Mouse (Mus musculus): ENCODE data around the gene Tex36.

The Tex36 gene

DNA sequence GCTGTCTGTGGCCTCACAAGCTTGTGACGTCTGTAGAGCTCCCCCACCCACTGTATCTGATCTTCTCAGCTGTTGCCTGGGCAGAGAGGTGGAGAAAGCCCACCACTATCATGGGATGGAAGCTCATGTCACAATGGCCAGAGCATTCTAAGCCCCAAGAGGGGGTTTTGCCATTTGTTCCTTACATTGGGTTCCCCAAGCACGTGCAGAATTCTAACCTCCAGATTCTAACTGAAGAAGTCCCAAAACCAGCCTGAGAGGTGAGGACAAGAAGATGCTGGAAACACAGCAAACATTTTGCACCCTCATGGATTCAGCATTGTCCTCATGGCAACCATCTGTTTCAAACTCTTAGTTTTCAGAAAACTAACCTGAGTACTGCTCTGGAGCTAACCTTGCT is at the start of gene Tex36:
Tex36 (minus strand) TSS at position 101 of the 400 bp plus-strand sequence.
- DNase-seq (ENCODE audit: low spot score) = no peak

DNA sequence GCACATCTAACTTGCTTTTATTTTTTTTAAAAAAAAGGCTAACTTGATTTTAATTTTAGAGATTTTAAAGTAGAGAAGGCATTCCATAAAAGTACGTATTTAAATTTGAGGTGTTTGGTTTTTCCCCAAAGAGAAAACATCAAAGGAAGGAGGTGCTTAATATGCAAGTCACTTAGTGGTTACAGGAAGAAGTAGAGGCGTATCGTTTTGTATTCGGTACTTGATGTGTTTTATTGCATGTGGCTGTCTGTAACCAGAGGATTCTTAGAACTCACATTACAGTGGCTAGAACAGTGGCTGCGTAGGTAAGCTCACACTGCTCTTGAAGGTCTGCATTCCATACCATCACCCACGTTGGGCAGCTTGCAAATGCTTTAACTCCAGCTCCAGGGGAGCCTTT is 43.8 kb upstream of the Tex36 start:
- no peak for DNase-seq (ENCODE audit: low spot score)

DNA sequence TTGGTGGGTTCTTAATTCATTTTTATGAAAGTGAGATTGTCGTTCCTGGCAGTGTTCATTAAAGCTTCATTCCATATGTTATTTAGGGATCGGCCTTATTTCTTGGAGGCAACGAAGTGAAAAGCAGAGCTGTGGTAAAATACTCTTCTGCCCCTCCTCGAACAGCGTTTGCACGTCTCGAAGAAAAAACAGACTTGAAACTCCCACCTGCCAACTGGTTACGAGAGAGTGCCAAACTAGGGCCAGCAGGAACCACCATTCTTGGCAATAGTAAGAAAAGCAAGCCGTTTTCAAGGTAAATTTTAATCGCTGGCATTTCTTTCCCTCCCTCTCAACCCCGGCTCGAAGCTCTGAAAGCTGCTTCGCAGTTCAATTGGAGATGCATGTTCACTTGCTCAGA is 36.9 kb upstream of the Tex36 start:
- DNase-seq (ENCODE audit: low spot score) = no peak

DNA sequence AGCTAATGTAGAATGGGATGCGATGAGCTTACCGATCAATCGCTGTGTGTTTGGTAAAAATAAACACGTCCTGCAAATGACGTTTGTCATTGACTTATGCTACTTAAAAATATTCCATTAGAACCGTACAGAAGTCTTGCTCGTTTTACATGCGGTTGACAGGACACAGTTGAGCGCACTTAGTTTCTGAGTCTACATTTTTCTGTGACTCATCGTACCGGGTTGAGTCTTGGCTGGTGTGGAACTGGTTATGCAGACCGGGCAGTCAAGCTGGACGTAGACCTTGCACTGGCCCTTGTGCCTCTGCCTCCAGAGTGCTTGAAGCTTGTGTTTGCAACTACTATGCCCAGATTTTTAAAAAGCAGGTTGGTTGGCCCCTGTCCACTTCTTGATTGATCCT is 36.3 kb upstream of the Tex36 start:
- DNase-seq (ENCODE audit: low spot score) = no peak

DNA sequence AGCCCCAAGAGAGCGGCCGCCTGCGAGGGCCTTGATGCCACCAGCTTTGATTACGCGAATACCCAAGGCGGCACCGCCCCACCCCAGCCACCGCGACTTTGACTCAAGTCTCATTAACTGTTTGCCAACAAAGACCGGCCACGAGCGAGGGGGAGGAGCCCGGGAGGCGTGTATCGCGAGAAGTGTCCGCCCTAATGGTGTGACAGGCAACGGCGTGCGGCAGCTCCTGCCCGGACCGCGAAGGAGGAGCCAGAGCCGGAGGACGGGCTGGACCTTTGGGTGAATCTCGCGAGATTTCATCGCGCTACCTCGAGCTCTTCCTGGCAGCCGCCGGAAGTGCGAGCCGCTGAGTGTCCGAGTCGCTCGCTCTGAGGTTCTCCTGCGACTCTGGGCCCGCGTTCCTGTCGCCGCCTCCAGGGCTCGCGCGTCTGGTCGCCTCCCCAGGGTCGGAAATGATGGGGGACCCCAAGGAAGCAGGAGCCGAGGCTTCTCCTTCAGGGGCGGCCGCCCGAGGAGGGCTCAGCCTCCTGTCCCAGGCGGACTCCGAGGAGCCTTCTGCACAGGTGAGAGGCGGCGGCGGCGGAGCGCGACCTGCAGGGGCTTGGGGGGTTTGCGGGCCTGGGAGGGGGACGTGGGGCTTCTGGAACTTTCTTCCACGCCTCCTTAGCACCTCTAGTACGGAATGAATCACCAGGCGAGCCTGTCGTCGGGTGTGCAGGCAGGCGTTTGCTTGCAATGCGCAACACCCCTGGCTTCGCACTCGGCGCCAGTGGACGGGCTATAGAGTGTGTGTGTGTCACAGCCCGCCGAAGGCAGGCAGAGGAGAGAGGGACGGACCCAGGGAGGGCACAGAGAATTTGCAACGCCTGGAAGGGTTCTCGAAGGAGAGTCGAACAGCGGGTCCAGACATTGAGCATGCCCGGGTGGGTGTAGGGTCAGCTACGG is 35.7 kb upstream of the Tex36 start, which contains the start of gene Edrf1:
Edrf1 (plus strand) TSS at position 183 of the 945 bp plus-strand sequence.
- DNase-seq (ENCODE audit: low spot score) = peak; percentile 100

DNA sequence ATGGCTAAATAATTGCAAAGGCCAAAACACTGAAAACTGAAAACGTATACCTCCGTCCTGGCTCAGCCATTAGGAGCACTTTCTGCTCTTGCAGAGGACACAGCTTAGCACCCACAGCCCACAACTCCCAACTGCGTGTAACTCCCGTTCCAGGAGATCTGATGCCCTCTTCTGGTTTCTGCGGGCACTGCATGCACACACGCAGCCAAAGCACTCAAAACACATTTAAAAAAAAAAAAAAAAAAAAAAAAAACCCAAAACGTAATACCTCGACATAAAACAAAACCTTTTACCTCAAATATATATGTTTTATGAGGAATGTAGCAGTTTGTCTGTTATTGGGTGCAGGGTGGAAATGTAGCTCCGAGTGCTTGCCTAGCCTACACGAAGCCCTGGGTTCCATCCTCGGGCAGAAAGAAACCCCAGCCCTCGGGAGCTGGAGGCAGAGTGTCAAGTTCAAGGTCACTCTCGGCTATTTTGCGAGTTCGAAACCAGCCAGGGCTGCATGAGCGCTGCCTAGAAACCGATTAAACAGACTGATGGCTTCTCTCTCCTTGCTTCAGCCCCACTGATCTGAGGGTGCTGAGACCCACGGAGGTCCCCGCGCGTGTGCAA is 34.9 kb upstream of the Tex36 start:
- peak; percentile 91 for DNase-seq (ENCODE audit: low spot score)

DNA sequence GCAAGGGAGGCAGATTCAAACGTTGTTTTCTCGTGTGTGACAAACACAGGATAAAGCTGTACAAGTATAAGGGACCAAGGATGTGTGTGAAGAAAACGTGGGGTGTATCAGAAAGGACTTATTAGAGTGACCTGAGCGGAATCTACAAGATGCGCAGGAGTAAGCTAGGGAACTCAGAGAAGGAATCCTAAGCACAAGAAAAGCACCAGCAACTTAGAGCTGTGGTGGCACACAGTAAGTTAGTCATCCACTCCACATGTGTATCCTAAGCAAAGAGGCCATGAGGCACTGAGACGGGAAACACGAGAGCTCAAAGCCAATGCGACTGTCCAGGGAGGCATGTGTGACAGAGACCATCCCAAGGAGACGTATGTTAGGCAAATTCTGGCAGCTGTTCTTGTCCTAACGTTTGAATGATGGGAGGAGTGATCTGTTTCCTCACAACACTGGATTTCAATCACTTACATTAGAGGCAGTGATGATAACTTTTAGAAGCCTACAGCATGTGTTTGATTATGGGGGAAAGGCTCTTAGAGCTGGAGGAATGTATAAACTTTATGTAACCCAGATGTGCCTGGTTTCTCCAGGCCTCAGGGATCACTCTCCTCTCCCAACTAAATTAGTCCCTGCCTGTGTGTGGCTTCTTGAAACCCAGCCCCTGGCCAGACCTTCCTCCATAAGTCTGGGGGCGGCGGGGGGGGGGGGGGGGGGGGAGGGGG is 33.1 kb upstream of the Tex36 start:
- peak; percentile 56 for DNase-seq (ENCODE audit: low spot score)

DNA sequence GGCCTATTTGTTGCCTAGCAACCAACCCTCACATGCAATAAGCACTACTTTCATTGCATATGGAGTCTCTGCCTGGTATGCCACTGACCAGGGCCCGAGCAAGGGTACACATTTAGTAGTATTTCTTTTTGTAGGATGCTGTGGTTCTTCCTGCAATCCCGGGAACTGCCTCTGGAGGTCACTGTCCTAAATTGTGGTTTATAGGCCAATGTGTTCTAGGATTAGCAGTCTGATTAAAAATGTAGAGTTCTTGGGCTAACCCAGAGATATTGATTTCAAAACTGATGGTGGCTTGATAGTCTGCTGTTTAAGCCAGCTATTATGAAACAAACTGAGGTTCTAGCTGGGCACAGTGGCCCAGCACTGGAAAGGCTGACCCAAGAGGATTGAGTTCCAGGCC is 30.5 kb upstream of the Tex36 start:
- DNase-seq (ENCODE audit: low spot score) = peak; percentile 62

DNA sequence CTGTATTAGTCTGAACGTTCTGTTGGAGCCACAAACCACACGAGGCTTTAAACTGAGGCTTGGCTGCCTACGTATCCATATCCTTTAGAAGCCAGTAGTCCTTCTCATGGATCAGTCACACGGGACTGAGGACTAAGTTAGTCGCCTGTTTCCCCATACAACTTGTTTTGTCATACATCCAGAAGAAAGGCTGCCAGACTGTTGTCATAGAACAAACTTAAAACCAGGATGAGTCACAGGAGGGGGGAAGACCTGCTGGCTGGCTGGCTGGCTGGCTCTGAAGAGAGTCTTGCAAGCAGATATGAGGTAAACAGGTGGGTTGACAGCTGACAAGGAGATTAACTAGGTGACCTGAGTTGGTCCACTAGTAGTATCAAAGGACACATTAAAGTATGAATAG is 28.9 kb upstream of the Tex36 start:
- no peak for DNase-seq (ENCODE audit: low spot score)

DNA sequence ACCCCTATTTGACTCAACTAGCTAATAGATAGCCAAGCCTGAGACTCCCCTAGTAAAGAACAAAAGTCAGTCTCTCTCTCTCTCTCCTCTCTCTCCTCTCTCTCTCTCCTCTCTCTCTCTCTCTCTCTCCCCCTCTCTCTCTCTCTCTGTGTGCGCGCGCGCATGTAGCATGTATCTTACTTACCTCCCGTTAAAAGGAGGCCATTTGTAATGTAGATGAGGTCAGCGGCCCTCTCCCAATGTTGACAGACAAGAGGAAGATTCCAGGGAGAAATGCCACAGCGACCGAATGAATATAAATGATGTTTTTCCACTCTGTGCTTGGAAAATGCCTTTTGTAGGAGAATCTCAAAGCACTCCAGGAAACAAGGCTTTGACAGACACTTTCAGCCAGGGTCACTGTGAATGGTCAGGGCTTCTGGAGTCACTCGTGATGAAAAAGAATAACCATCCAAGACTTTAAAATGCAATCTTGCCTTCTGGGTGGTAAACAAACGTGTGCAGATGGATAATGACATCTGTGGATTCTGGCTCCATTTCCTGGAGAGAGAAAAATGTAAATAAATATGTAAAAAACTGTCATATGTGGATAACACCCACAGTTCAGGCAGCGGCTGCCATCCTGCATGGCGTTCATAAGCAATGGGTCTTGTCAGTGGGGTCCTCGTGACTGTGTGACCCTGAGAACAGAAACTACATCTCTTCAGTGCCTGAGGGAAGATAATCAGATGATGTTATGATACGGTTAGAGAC is 25.4 kb upstream of the Tex36 start:
- DNase-seq (ENCODE audit: low spot score) = peak; percentile 29

DNA sequence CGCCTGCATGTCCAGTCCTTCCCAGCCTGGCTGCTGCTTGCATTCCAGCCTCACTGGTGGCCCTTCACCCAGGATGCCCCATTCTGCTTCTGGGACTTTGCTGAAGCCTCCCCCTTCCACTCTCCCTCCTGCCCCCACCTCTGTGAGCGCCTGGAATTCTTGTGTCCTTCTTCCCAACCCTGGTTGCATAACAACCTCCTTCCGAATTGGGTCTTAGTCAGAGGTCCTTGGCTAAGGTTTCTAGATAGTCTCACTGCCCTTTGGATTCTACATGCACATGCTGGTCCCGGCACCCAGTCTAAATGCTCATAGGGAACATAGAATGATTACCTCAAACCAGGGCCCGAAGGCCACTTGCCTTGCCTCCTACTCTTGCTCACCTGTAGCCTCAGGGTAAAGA is 21.3 kb upstream of the Tex36 start:
- DNase-seq (ENCODE audit: low spot score) = no peak

DNA sequence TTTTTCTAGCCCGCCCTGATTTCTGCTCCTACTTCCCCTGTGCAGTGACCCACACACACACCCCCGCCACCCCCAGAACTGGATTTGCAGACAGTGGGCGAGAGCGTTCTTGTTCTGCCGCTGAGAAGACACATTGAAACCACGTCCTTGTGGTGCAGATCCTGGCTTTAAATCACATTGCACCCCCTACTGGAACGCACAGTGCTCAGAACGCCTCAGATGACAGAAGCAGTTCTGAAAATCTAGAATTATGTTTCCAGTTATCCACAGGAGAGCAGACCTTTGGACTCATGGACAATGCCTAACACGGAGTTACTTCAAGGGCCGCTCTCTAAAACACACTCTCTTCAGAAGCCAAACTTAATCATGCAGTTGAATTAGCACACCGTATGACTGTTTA is 18.8 kb upstream of the Tex36 start:
- DNase-seq (ENCODE audit: low spot score) = peak; percentile 64

DNA sequence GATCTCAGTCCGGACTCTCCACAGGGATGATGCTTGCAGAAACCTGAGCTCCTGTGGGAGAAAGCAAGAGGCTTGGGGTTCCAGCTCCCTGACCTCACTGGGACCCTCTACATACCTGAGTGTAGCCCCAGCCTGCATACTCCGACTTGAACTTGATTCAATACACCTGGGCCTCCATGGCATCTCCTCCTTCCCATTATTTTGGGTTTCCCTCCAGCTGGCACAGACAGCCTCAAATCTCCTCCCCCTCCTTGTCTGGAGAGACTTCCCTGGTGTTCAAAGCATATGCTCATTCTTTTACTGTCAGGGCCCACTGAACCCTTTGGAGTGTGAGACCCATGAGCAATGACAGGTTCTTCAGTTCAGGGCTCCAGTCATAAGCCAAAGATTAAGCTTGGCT is 11.0 kb upstream of the Tex36 start:
- DNase-seq (ENCODE audit: low spot score) = no peak

DNA sequence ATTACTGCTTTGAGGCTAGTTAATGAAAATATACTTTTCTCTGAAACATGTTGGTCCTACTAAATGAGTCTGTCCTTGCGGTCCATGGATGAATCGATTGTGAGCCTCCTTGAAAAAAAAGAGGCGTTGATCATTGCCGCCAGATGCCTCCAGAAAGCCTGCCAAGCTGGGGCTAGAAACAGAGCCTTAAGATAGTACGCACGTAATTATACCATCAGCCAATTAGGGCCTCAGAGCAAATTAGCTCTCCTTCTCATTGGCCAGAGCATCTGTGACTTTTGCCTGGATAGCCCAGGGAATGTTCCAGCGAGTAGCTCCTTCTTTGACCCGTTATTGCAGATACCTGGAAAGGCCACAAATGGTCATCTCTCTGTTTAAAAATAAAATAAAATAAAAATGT is 7.6 kb upstream of the Tex36 start:
- no peak for DNase-seq (ENCODE audit: low spot score)

DNA sequence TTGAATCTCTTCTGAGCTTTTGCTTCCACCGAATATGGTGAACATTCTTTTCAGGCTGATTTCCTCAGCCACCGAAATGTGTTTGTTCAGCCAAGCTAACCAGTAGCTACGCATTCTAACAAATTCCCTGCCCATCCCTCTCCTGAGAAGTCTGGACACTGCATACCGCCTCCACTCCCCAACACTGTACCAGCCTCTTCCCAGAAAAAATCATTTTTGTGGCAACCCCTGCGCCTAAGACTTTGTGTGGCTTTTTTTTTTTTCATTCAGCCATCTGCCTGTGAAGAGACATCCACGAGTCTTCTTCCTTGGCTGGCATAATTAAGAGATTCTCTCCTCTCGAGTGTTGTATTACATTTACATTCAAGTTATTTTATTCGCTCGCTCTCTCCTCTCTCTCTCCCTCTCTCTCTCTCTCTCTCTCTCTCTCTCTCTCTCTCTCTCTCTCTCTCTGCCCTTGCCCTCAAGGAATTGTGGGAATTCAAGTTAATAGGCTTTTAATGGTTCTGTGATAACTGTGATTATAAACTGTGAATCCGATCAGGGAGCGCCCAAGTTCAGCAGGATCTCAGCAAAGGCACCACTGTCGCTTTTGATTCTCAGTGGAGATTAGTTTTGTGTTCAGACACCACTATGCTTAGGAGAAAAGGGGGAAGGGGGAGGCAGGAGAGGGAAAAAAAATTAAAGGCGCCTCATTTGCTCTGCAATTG is 6.8 kb upstream of the Tex36 start:
- no peak for DNase-seq (ENCODE audit: low spot score)

DNA sequence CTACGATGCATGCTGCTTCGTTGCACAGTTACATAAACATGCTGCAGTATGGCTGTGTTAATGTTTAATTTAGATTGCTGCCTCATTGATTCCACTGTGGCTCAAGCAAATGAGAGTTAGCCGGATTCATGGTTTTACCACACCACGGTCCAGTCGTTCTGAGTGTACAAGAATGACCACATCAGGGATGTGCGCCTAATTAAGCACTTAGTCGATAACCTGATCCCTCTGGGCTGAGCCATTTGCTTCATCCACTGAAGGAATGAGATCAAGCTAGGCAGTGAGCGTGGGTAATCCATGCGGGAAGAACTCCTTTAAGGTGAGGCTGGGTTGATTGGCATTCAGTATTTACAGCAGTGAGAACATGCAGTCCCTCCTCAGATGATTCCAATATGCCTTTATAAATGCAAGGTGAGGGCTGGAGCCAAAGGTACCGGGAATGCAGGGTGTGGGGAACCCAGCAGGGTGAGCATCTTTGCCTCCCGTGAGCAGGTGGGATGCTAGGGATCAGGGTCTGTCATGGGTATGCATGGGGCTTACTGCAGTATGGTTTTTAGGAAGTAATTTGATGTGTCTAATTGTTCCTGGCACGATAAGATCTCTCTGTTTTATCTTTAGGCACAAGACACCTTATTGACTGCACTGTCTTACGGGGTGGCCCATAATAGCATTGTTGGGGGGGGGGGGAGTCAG is 6.1 kb upstream of the Tex36 start:
- no peak for DNase-seq (ENCODE audit: low spot score)

DNA sequence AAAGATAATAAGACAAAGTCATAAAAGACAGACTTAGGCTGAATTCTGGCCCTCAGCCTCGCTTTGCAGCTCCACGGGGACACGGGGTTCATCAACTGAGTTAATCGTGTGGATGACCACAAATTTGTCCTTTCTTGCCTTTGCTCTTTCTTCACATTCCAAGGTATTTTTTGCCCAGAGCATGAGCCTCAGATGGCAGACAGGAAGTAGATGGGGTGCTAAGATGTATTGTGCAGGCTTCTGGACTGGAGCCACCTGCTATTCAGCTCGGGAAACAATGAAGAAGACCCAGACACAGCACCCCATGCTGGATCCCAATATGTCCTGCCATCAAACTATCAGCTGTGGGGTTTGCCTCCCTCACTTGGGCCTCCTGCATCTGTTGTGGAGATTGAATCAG is 5.4 kb upstream of the Tex36 start:
- no peak for DNase-seq (ENCODE audit: low spot score)

DNA sequence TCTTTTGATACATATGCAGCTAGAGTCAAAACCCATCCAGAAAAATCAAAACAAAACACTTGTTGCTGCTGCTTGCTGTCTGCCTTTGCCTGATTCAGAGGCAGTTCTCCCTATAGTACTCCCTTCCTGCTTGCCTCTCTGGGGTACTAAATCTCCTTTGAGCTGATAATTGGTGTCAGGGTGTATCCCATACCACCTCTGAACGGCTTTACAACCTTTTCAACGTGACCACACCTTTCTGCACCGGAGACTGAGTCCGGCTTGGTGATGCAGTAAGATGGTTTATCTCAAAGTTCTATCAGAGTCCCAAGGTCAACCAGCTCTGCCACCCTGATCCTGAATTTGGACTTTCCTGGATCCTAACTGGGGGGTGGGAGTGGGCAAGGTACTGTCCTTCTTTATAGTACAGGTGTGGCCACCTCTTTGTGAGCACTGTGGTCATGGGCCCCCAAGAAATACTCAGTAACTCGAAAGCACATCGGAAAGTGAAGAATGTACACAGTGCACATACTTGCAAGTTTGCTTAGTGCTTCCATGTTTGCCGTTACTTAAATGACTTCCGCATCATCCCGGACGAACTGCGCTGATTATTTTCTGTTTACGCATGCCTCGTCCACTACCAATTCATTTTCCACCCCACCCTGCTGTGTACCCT is 2.6 kb upstream of the Tex36 start:
- DNase-seq (ENCODE audit: low spot score) = no peak

DNA sequence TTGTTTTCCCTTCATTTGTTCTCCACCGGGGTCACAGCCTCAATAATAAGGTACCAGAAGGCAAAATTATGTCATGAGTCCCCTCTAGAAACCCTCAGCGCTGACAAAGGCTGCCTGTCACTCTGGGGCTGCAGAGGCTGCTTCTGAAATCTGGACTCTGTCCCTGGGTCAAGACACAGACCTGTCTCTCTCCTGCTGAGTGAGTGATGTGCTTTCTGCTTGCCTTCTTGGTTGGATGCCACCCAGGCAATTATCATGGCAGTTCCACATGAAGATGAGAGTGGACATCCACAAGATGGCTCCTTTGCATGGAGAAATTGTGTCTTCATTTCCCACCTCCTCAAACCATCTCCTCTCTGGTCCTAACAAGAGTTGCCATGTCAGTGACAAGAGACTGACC is 1.2 kb upstream of the Tex36 start:
- DNase-seq (ENCODE audit: low spot score) = no peak

DNA sequence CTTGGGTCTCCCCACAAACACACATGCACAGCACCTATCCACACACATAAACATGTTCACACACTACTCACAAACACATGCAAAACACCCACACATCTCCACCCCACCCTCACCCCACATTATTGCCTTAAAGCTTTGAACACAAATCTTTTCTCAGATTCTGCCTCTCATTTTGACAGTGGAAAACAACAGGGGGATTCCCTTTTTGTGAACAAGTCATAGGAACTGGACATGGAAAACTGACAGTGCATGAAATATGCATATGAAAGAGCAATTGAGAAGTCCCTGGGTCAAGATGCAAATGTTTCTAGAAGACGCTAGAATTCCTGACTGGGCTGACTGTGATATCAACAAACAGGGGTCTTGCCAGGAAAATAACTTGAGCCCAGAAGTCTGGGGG is 1.4 kb downstream of the Tex36 start:
- no peak for DNase-seq (ENCODE audit: low spot score)

Measured in embryo, embryonic 10 days (tissue).